In the genomic region with DNA sequence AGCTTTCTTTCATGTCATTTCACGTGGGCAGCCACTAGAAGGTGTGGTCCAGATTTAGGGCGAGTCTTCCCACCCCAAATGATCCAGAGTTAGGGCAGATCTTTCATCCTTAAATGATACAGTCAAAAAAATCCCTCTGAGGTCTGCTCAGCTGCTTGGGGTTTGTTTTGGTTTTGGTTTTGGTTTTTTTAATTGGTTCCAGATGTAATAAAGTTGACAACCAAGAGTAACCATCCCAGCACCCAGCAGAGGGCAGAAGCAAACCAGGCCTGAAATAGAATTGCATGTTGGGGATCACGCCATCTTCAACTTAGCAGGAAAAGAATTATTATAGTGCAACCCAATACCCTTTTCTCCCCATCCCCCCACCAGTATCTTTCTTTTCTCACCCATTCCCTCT, we compare ENCODE assay signal across 9 mouse cellular contexts. TPM values are rescaled to one million over a fixed set of nuclear protein-coding genes. Genes with fewer than 3 reads are reported as not detected.
DNase-seq lines count a peak whose midpoint lies in the region; ATAC-seq and TF ChIP-seq lines count a peak whose summit lies in the region.
"Had no signal": no experiment of that assay in that cellular context is flagged by ENCODE, and none has a peak within 500 bp of the region (broad histone marks: within the 10 kb centered on the region; RNA-seq: fewer than 3 reads in every experiment).

No protein-coding gene starts in this region.

- 38% methylated on average over 3 of the region's 3 CpGs for WGBS in stomach, postnatal 0 days
- 57% methylated on average over 3 of the region's 3 CpGs for WGBS in forebrain, embryonic 10.5 days

- peak; percentile 54 for TF ChIP-seq CTCF in left cerebral cortex, adult 2 months (IDR thresholded peaks at IDR 0.05)
- TF ChIP-seq CTCF in CH12.LX (conservative IDR thresholded peaks at IDR 0.05 in 1 of 2, IDR thresholded peaks at IDR 0.05 in 1 of 2; ENCODE audit: low read depth in 2 of 2, low read length in 2 of 2): peak in 1 of 2 experiments; percentile 89; a peak in 2 of 4 replicates
- no peak for TF ChIP-seq CTCF in bone marrow macrophage, adult 2 months (IDR thresholded peaks at IDR 0.05; ENCODE audit: low read depth, low read length)
- peak; percentile 83 for TF ChIP-seq CTCF in stomach, postnatal 0 days (IDR thresholded peaks at IDR 0.05; ENCODE audit: low read depth)

- peak; percentile 67 for ATAC-seq in granulocyte monocyte progenitor cell, adult 5-6 weeks (replicated peaks; ENCODE audit: poor library complexity, severe bottlenecking)
- peak; percentile 64; the same call in 1 of the 2 replicates for ATAC-seq in stomach, postnatal 0 days (ENCODE audit: low FRiP score, low TSS enrichment)

- no peak for TF ChIP-seq EP300 in CH12.LX (IDR thresholded peaks at IDR 0.05; ENCODE audit: low read length)
- no peak for TF ChIP-seq EP300 in stomach, postnatal 0 days (optimal IDR thresholded peaks at IDR 0.05)

- no peak overlapping the region for H3K4me3 ChIP-seq in left cerebral cortex, adult 2 months
- H3K4me3 ChIP-seq in CH12.LX (replicated peaks in 1 of 3; ENCODE audit: low read depth in 2 of 3, low read length in 2 of 3, poor library complexity in 1 of 3): no peak overlapping the region
- H3K4me3 ChIP-seq in bone marrow macrophage, adult 2 months (ENCODE audit: insufficient read depth, low read length): peak overlapping the region; percentile 23; the same call in 1 of the 2 replicates
- H3K4me3 ChIP-seq in stomach, postnatal 0 days (ENCODE audit: low read depth, low read length): no peak overlapping the region
- no peak overlapping the region for H3K4me3 ChIP-seq in forebrain, embryonic 10.5 days
- H3K4me3 ChIP-seq: limb, embryonic 15.5 days had no signal

- no peak overlapping the region for H3K27ac ChIP-seq in left cerebral cortex, adult 2 months
- H3K27ac ChIP-seq in CH12.LX (ENCODE audit: insufficient read depth, low read depth): no peak overlapping the region
- no peak overlapping the region for H3K27ac ChIP-seq in bone marrow macrophage, adult 2 months (ENCODE audit: insufficient read depth, low read depth, low read length)
- no peak overlapping the region for H3K27ac ChIP-seq in stomach, postnatal 0 days (replicated peaks)
- no peak overlapping the region for H3K27ac ChIP-seq in forebrain, embryonic 10.5 days
- H3K27ac ChIP-seq: limb, embryonic 15.5 days had no signal

- H3K27me3 ChIP-seq in CH12.LX (replicated peaks): no peaks in the 10 kb centered on the region
- H3K27me3 ChIP-seq in stomach, postnatal 0 days (ENCODE audit: control insufficient read depth, insufficient read depth, low read length): no peaks in the 10 kb centered on the region
- no peaks in the 10 kb centered on the region for H3K27me3 ChIP-seq in forebrain, embryonic 10.5 days (ENCODE audit: poor library complexity, severe bottlenecking)
- H3K27me3 ChIP-seq: limb, embryonic 15.5 days had no signal

- no peaks in the 10 kb centered on the region for H3K36me3 ChIP-seq in CH12.LX (replicated peaks in 1 of 2; ENCODE audit: control insufficient read depth in 1 of 2, insufficient read depth in 1 of 2, low read length in 1 of 2)
- no peaks in the 10 kb centered on the region for H3K36me3 ChIP-seq in stomach, postnatal 0 days (ENCODE audit: control insufficient read depth, insufficient read depth, low read length)
- H3K36me3 ChIP-seq in forebrain, embryonic 10.5 days (replicated peaks): no peaks in the 10 kb centered on the region
- H3K36me3 ChIP-seq: limb, embryonic 15.5 days had no signal

- dilution Hi-C loops in CH12.LX (cut with MboI; ENCODE audit: extremely low pct_ligation_motif_present, extremely low pct_unique_long_range_greater_than_20kb, low sequenced_read_pairs): no loop called here

- H3K4me1 ChIP-seq in CH12.LX (ENCODE audit: control insufficient read depth in 1 of 2, insufficient read depth in 2 of 2): 0 out of 4 replicates have a peak, but pooled peaks cover 2 to 4% of the 10 kb centered on the region in 2 experiments
- no peaks in the 10 kb centered on the region for H3K4me1 ChIP-seq in bone marrow macrophage, adult 2 months (ENCODE audit: control insufficient read depth, insufficient read depth, low read length)
- H3K4me1 ChIP-seq in stomach, postnatal 0 days (replicated peaks; ENCODE audit: control insufficient read depth, insufficient read depth): no peaks in the 10 kb centered on the region
- H3K4me1 ChIP-seq in forebrain, embryonic 10.5 days: no peaks in the 10 kb centered on the region
- H3K4me1 ChIP-seq: limb, embryonic 15.5 days had no signal

- in situ Hi-C loops in CH12.LX (cut with MboI; ENCODE audit: low pct_ligation_motif_present, low pct_unique_long_range_greater_than_20kb, low sequenced_read_pairs): loop anchor here (10.0 to 25.0 kb wide), 2 partner anchors 116 to 704 kb away; no protein-coding TSS in a partner anchor

- peak; percentile 78 for TF ChIP-seq RAD21 in CH12.LX (IDR thresholded peaks at IDR 0.05; ENCODE audit: low read depth, low read length)

- intact Hi-C loops in left cerebral cortex, adult 2 months (cut with DNase I): no loop called here
- intact Hi-C loops in left cerebral cortex, postnatal 4 days (cut with DNase I): no loop called here

- no peak for TF ChIP-seq POLR2A in CH12.LX (IDR thresholded peaks at IDR 0.05; ENCODE audit: low read depth, low read length)
- no peak for TF ChIP-seq POLR2A in bone marrow macrophage, adult 2 months (IDR thresholded peaks at IDR 0.05; ENCODE audit: borderline replicate concordance, low read depth, low read length)

- H3K79me2 ChIP-seq in CH12.LX (replicated peaks; ENCODE audit: control insufficient read depth, extremely low read depth, insufficient read depth, poor library complexity, severe bottlenecking): no peaks in the 10 kb centered on the region

- H3K9me3 ChIP-seq in CH12.LX (replicated peaks; ENCODE audit: low read length): no peaks in the 10 kb centered on the region
- no peaks in the 10 kb centered on the region for H3K9me3 ChIP-seq in stomach, postnatal 0 days (ENCODE audit: control insufficient read depth, low read length)
- H3K9me3 ChIP-seq in forebrain, embryonic 10.5 days: no peaks in the 10 kb centered on the region
- H3K9me3 ChIP-seq: limb, embryonic 15.5 days had no signal

- peak overlapping the region; percentile 26; the same call in 1 of the 2 replicates for H3K9ac ChIP-seq in CH12.LX (ENCODE audit: insufficient read depth, low read depth)
- H3K9ac ChIP-seq in stomach, postnatal 0 days (ENCODE audit: low read length): no peak overlapping the region
- H3K9ac ChIP-seq: limb, embryonic 15.5 days had no signal

- no peak for DNase-seq in left cerebral cortex, adult 2 months (ENCODE audit: extremely low spot score in 1 of 2, low spot score in 2 of 2)
- no peak for DNase-seq in left cerebral cortex, postnatal 4 days
- DNase-seq in CH12.LX (ENCODE audit: extremely low read depth): peak; percentile 28
- DNase-seq in lung, adult 18-20 months: peak; percentile 34 to 52
- DNase-seq in stomach, postnatal 0 days (ENCODE audit: low spot score): peak; percentile 66
- DNase-seq in forebrain, embryonic 10.5 days (ENCODE audit: extremely low spot score, low spot score): no peak

- H3K4me2 ChIP-seq in CH12.LX (ENCODE audit: insufficient read depth, low read depth, poor library complexity, severe bottlenecking): peak overlapping the region; percentile 82
- no peak overlapping the region for H3K4me2 ChIP-seq in stomach, postnatal 0 days (replicated peaks; ENCODE audit: low read depth)
- H3K4me2 ChIP-seq: limb, embryonic 15.5 days had no signal

TF ChIP-seq in CH12.LX, 34 proteins besides CTCF, POLR2A, EP300 and RAD21 (continues in another document):
- TF ChIP-seq ZNF384 (IDR thresholded peaks at IDR 0.05; ENCODE audit: low read depth, low read length) (0 out of 2 replicates have a peak, but pooled peaks have one; percentile 41), ZKSCAN1 (IDR thresholded peaks at IDR 0.05; ENCODE audit: borderline replicate concordance, low read depth, low read length) (no peak), UBTF (IDR thresholded peaks at IDR 0.05; ENCODE audit: low read depth, low read length) (no peak), HCFC1 (IDR thresholded peaks at IDR 0.05; ENCODE audit: low read depth, low read length) (no peak), TBP (conservative IDR thresholded peaks at IDR 0.05; ENCODE audit: low read depth, low read length) (0 out of 2 replicates have a peak, but pooled peaks have one; percentile 11), MYC (IDR thresholded peaks at IDR 0.05; ENCODE audit: low read depth, low read length) (peak; percentile 49; the same call in 1 of the 2 replicates), MEF2A (IDR thresholded peaks at IDR 0.05; ENCODE audit: borderline replicate concordance, low read depth, low read length) (peak; percentile 50; the same call in 1 of the 2 replicates), USF1 (IDR thresholded peaks at IDR 0.05; ENCODE audit: low read depth, low read length) (no peak), MAZ (IDR thresholded peaks at IDR 0.05; ENCODE audit: low read depth, low read length) (0 out of 2 replicates have a peak, but pooled peaks have one; percentile 20), JUN (IDR thresholded peaks at IDR 0.05; ENCODE audit: insufficient read depth, low read depth, low read length) (no peak)

RNA-seq across cellular contexts. Expression of gene Nbeal1, which starts 22.0 kb away (rescaled TPM):
- 10 to 100 TPM; 27.9 to 28.5 TPM for total RNA-seq in left cerebral cortex, adult 2 months (2021)
- total RNA-seq in left cerebral cortex, postnatal 4 days (2021): 10 to 100 TPM; 28.2 to 31.4 TPM
- 2.0 and 2.5 TPM in 2 replicates for total RNA-seq in CH12.LX (2012; rRNA removed)
- total RNA-seq in CH12.LX (2014; rRNA removed): 0.47 and 0.61 TPM in 2 replicates
- polyA plus RNA-seq in CH12.LX (2012; ENCODE audit: insufficient read length, low read depth): 0.33 and 0.50 TPM in 2 replicates
- 9.1 TPM in 2 replicates for polyA plus RNA-seq in bone marrow macrophage, adult 2 months (2012; ENCODE audit: insufficient read depth, insufficient read length, missing spikeins)
- total RNA-seq in granulocyte monocyte progenitor cell, adult 5-6 weeks (2014; fragmentation: Nextera tagmentation): 9.5 and 12.0 TPM in 2 replicates
- 9.7 and 12.7 TPM in 2 replicates for total RNA-seq in granulocyte monocyte progenitor cell, adult 5-6 weeks (2017)
- polyA plus RNA-seq in stomach, postnatal 0 days (2015; fragmentation: Nextera tagmentation; extraction: Ambion mirVana): 4.7 and 5.0 TPM in 2 replicates
- 7.1 and 9.0 TPM in 2 replicates for polyA plus RNA-seq in forebrain, embryonic 10.5 days (2016; fragmentation: Nextera tagmentation; extraction: Ambion mirVana)

RNA-seq across cellular contexts. Expression of gene Wdr12, which starts 60.0 kb away (rescaled TPM):
- 10 to 100 TPM; 30.4 to 32.4 TPM for total RNA-seq in left cerebral cortex, adult 2 months (2021)
- 10 to 100 TPM; 32.0 to 35.7 TPM for total RNA-seq in left cerebral cortex, postnatal 4 days (2021)
- total RNA-seq in CH12.LX (2012; rRNA removed) (58.7 and 76.9 TPM in 2 replicates), CH12.LX (2014; rRNA removed) (107 and 116 TPM in 2 replicates)
- polyA plus RNA-seq in CH12.LX (2012; ENCODE audit: insufficient read length, low read depth): 97.4 and 112 TPM in 2 replicates
- polyA plus RNA-seq in bone marrow macrophage, adult 2 months (2012; ENCODE audit: insufficient read depth, insufficient read length, missing spikeins): 12.9 and 13.1 TPM in 2 replicates
- total RNA-seq in granulocyte monocyte progenitor cell, adult 5-6 weeks (2014; fragmentation: Nextera tagmentation): 66.8 and 67.0 TPM in 2 replicates
- total RNA-seq in granulocyte monocyte progenitor cell, adult 5-6 weeks (2017): 95.6 and 116 TPM in 2 replicates
- polyA plus RNA-seq in stomach, postnatal 0 days (2015; fragmentation: Nextera tagmentation; extraction: Ambion mirVana): 20.9 and 23.5 TPM in 2 replicates
- 71.9 and 74.4 TPM in 2 replicates for polyA plus RNA-seq in forebrain, embryonic 10.5 days (2016; fragmentation: Nextera tagmentation; extraction: Ambion mirVana)

Comparison
In these comparisons a context has a peak if more than half of its experiments do, and no peak if none do; other contexts are left out.
1. DNase-seq: peak in CH12.LX (single experiment), lung, adult 18-20 months (2 of 2) and stomach, postnatal 0 days (single experiment); none in left cerebral cortex, adult 2 months (0 of 2), left cerebral cortex, postnatal 4 days (single experiment) and forebrain, embryonic 10.5 days (single experiment).